Mouse (Mus musculus) E14TG2a.4 (cell line): ENCODE results near the gene Dok4.
A peak's percentile ranks its signal among the peaks of the same experiment; 100 is the strongest.
"Not testable (repeated sequence)": the region's sequence is repeated elsewhere in the genome, so short reads cannot be mapped to it uniquely, and the experiment has no call there.

Experiments used
- H3K27me3 ChIP-seq: 2 replicates; pipeline ENCODE4 v1.6.1; 2014; ENCODE audit warnings: low read length, control low read depth; ENCODE audit not compliant: insufficient read depth
- H3K36me3 ChIP-seq: 2 replicates; pipeline ENCODE4 v1.6.1; 2014; ENCODE audit warnings: low read length, control low read depth; ENCODE audit not compliant: insufficient read depth
- H3K4me1 ChIP-seq: replicated peaks from 2 replicates; pipeline ENCODE4 v1.6.1; 2014; ENCODE audit warnings: low read depth, low read length, control low read depth
- H3K4me3 ChIP-seq: replicated peaks from 2 replicates; pipeline ENCODE4 v1.5.1; 2014; ENCODE audit warnings: mild to moderate bottlenecking, low read length
- H3K9me3 ChIP-seq: 2 replicates; pipeline ENCODE4 v1.6.1; 2014; ENCODE audit warnings: low read length, control low read depth
- CTCF ChIP-seq: conservative IDR thresholded peaks from 2 replicates; pipeline ENCODE4 v1.5.1; 2014; ENCODE audit warnings: low read length
- NANOG ChIP-seq: IDR thresholded peaks from 2 replicates; pipeline ENCODE4 v1.6.1; 2014; ENCODE audit warnings: borderline replicate concordance, low read length, mixed read lengths
- POU5F1 ChIP-seq: IDR thresholded peaks from 2 replicates; pipeline ENCODE4 v1.6.1; 2014; ENCODE audit warnings: low read length, borderline replicate concordance

The Dok4 gene

DNA sequence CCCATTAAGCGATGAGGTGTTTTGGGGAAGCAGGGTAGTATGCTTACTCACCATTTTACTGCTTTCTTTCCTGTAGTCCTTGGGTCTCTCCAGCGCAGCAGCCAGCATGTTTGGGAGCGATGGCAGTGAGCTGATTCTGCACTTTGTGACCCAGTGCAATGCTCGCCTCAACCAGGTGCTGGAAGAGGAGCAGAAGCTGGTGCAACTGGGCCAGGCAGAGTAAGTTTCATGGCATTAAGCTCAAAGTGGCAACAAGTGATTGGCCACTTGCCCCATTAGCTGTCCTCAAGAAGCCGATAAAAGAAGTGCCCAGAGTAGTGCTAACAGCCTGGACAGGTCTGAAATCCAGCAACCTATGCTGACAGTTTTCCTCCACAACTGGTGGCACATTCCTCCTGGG lies 26.1 kb downstream of the Dok4 start:
- no peak overlapping the region for H3K4me3 ChIP-seq
- H3K27me3 ChIP-seq, result no peaks in the 10 kb centered on the region
- TF ChIP-seq CTCF, result no peak
- no peak for TF ChIP-seq NANOG
- peaks cover 86% of the 10 kb centered on the region for H3K36me3 ChIP-seq
- H3K9me3 ChIP-seq, result no peaks in the 10 kb centered on the region
- H3K4me1 ChIP-seq, result peaks cover 6% of the 10 kb centered on the region; the same call in 1 of the 2 replicates

GRCm38 (mm10) chr8:94841183-94841582 lies 34.9 kb downstream of the Dok4 start:
- Histone ChIP-seq H3K4me3 (no peak overlapping the region), H3K4me1 (peaks cover 15% of the 10 kb centered on the region), H3K9me3 (no peaks in the 10 kb centered on the region), H3K36me3 (peaks cover 33% of the 10 kb centered on the region), H3K27me3 (no peaks in the 10 kb centered on the region)
- no peak for TF ChIP-seq NANOG
- TF ChIP-seq POU5F1, result no peak
- no peak for TF ChIP-seq CTCF

GRCm38 (mm10) chr8:94838600-94838999 lies 37.5 kb downstream of the Dok4 start:
- peaks cover 25% of the 10 kb centered on the region for H3K4me1 ChIP-seq
- H3K4me3 ChIP-seq, result peak overlapping the region; percentile 99

DNA sequence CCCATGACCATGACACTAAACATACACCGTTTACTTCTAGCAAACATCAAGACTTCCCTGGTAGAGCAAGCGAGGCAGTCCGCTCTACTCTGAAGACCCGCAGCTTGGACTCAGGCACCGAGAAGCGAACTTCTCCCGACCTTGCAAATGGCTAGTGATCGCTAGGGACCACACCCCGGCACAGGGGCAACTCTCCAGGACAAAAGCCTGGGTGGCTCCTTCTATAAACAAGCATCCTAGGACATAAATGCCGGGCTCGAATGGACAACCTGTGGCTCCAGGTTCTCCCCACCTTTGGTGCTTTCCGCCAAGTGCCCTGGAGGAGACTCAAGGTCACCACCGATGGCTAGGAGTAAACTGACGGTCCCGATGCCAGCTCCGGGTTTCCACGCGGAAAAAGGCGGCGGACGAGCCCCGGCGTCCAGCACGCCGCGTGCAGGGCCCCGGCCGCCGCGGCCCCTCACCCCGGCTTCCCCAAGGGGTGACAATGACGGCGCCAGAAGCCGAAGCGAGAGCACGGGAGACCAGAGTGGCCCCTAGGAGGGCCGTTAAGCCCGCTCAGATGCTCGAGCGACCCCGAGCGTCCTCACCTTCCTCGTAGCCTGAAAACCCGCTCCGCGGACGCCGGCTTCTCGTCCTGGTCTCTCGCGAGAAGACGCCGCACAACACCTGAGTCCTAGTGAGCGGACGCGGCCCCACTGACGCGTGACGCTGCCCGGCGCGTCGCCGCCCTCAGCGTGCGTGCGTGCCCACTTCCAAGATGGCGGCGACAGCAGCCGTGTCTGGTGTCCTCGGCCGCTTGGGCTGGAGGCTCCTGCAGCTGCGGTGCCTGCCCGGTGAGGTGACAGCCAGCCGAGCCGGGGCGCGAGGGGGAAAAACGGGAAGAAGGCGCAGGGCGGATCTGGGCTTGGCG lies 38.2 kb downstream of the Dok4 start, which contains the start of the genes Coq9 and Ciapin1:
Coq9 (plus strand) TSS at position 660 of the 913 bp plus-strand sequence.
Ciapin1 (minus strand) TSS at position 697 of the 913 bp plus-strand sequence.
- Histone ChIP-seq H3K9me3 (no peaks in the 10 kb centered on the region), H3K4me3 (peak within 1 kb of the TSS; percentile 99)
- TF ChIP-seq CTCF (no peak), POU5F1 (no peak), NANOG (no peak)

More at GRCm38 (mm10) chr8:94838600-94838999, 37.5 kb downstream of the Dok4 start:
- Histone ChIP-seq H3K36me3 (peaks cover 8% of the 10 kb centered on the region), H3K9me3 (no peaks in the 10 kb centered on the region), H3K27me3 (no peaks in the 10 kb centered on the region)
- TF ChIP-seq CTCF (no peak), POU5F1 (no peak)

GRCm38 (mm10) chr8:94836456-94837240 lies 39.5 kb downstream of the Dok4 start:
- peaks cover 41% of the 10 kb centered on the region for H3K4me1 ChIP-seq
- peaks cover 17% of the 10 kb centered on the region for H3K36me3 ChIP-seq
- TF ChIP-seq CTCF (no peak), POU5F1 (no peak), NANOG (no peak)
- no peaks in the 10 kb centered on the region for H3K27me3 ChIP-seq
- H3K4me3 ChIP-seq, result peak overlapping the region; percentile 99
- H3K9me3 ChIP-seq, result no peaks in the 10 kb centered on the region

More for the DNA sequence above, 38.2 kb downstream of the Dok4 start, which contains the start of the genes Coq9 and Ciapin1:
- Histone ChIP-seq H3K4me1 (peaks cover 31% of the 10 kb centered on the region), H3K27me3 (no peaks in the 10 kb centered on the region), H3K36me3 (peaks cover 10% of the 10 kb centered on the region; the same call in 1 of the 2 replicates)

DNA sequence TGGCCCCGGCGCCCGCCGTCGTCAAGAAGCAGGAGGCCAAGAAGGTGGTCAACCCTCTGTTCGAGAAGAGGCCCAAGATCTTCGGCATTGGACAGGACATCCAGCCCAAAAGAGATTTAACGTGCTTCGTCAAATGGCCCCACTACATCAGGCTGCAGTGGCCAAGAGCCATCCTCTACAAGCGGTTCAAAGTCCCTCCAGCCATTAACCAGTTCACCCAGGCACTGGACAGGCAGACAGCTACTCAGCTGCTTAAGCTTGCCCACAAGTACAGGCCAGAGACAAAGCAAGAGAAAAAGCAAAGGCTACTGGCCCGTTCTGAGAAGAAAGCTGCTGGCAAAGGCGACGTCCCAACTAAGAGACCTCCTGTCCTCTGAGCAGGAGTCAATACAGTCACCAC lies 40.4 kb downstream of the Dok4 start:
- H3K27me3 ChIP-seq, H3K9me3 ChIP-seq, H3K4me3 ChIP-seq: not testable (repeated sequence)
- Histone ChIP-seq H3K36me3 (peaks cover 26% of the 10 kb centered on the region), H3K4me1 (peaks cover 47% of the 10 kb centered on the region)

DNA sequence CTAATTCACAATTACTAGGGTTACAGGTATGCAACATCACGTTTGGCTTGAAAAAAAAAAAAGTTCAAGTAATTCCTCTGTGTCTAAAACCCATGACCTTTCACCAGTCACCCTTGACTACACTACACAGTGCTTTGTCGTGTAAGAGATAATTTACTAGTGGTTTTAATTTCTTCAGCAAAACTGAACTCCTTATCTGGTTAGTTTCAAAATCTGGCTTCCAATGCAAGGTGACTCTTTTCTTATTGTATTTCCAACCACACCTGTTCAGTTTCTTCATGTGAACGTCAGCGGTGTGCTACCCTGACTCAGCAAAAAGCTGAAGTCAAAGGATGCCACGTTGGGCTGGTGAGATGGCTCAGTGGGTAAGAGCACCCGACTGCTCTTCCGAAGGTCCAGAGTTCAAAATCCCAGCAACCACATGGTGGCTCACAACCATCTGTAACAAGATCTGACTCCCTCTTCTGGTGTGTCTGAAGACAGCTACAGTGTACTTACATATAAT lies 42.2 kb downstream of the Dok4 start:
- Histone ChIP-seq H3K4me1 (peaks cover 44% of the 10 kb centered on the region), H3K36me3 (peaks cover 42% of the 10 kb centered on the region)
- not testable (repeated sequence) for H3K9me3 ChIP-seq, H3K27me3 ChIP-seq, H3K4me3 ChIP-seq

DNA sequence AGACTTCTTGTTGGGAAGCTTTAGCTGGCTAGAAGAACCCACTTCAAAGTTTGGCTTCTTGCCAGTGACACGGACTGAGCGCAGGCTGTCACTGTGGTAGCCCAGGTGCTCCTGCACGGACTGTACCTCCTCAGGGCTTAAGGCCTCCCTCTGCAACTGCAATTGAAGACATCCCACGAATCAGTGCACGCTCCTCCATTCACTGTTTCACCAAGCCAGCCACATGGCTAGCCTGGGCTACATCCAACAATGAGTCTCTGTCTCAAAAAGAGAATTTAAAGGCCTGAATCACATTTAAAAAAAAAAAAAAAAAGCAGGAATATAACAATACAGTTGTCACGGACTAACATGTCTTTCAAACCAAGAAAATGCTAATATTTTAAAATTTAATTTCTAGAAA lies 47.8 kb downstream of the Dok4 start:
- no peak for TF ChIP-seq CTCF
- TF ChIP-seq NANOG, result no peak
- no peak for TF ChIP-seq POU5F1
- Histone ChIP-seq H3K27me3 (no peaks in the 10 kb centered on the region), H3K36me3 (peaks cover 97% of the 10 kb centered on the region), H3K4me1 (peaks cover 28% of the 10 kb centered on the region), H3K9me3 (no peaks in the 10 kb centered on the region), H3K4me3 (no peak overlapping the region)
